Mouse (Mus musculus): Measurements from ENCODE around the gene Rars2. TPM values are rescaled to one million over a fixed set of nuclear protein-coding genes. Genes with fewer than 3 reads are reported as not detected.

Gene Rars2
- polyA plus RNA-seq, 1 experiment, result not detected

DNA sequence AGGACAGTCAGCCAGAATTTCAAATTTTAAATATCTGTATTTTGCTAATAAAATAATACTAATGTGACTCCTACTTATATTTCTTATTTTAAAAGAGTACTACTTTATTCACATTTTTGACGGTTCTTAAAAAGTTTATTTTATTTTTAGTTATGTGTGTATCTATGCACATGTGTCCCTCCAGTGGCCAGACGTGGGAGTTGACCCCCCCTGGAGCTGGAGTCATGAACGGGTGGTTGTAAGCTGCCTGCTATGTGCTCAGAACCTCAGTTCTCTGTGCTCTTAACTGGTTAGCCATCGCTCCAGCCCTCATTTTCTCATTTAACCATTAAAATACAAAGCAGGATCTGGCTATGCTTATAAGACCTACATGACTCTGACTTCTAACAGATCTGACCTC lies 88.3 kb downstream of the Rars2 start:
- TF ChIP-seq CTCF (IDR thresholded peaks at IDR 0.05; ENCODE audit: insufficient read depth, low read depth, low read length) (no peak), POLR2A (IDR thresholded peaks at IDR 0.05; ENCODE audit: insufficient read depth, low read depth, low read length) (no peak)
- WGBS, result 69% methylated on average over 4 of the region's 4 CpGs

DNA sequence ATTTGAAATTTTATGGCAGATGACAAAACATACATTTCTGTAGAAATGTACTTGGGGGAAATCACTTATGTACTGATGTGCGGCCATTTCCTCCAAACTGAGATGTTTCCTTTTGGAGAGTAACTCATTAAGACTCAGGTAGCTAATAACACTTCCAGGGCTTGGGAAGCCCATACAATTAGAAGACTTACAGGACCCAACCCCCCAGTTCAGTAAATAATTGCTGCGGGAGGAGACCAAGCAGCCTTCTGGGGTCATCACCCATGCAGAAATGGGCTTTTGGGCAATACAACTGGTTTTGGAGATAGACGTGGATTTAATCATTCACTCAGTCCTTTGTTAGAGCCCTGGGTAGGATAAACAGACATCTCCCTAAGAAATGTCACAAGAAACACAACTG lies 92.5 kb downstream of the Rars2 start:
- Histone ChIP-seq H3K27ac (ENCODE audit: insufficient read depth, low read depth, low read length) (no peak overlapping the region), H3K4me1 (ENCODE audit: control insufficient read depth, insufficient read depth, low read length) (no peaks in the 10 kb centered on the region), H3K4me3 (ENCODE audit: insufficient read depth, low read depth, low read length) (no peak overlapping the region)
- no peak for TF ChIP-seq POLR2A (IDR thresholded peaks at IDR 0.05; ENCODE audit: insufficient read depth, low read depth, low read length)
- WGBS, result 83% methylated on average over 3 of the region's 3 CpGs

More for the DNA sequence above, 88.3 kb downstream of the Rars2 start:
- Histone ChIP-seq H3K27ac (ENCODE audit: insufficient read depth, low read depth, low read length) (no peak overlapping the region), H3K4me3 (ENCODE audit: insufficient read depth, low read depth, low read length) (no peak overlapping the region), H3K4me1 (ENCODE audit: control insufficient read depth, insufficient read depth, low read length) (no peaks in the 10 kb centered on the region)

DNA sequence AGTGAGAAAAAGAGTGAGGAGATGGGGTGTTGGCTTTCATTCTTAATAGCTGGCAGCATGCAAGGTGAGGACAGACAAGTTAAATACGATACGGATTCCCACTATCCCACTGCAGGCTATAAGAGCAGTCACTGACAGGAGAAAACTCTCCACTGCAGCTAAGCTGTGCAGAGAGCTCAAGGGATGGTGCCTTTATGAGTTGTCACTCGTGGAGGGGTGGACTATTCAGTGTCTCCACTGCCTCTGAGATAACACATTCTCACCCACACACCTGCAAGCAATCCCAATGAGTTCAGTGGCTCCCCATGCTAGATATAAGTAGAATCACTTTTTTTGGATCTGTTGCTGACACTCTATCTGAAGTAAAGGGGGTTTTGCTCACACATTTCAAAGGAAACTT lies 93.4 kb downstream of the Rars2 start:
- no peaks in the 10 kb centered on the region for H3K4me1 ChIP-seq (ENCODE audit: control insufficient read depth, insufficient read depth, low read length)
- H3K4me3 ChIP-seq (ENCODE audit: insufficient read depth, low read depth, low read length), result no peak overlapping the region
- H3K27ac ChIP-seq (ENCODE audit: insufficient read depth, low read depth, low read length), result no peak overlapping the region
- 76% methylated on average over 3 of the region's 3 CpGs for WGBS
- TF ChIP-seq POLR2A (IDR thresholded peaks at IDR 0.05; ENCODE audit: insufficient read depth, low read depth, low read length), result no peak

Other genes starting within 250 kb of the Rars2 start
- gene Akirin2, start 64.0 kb upstream of the Rars2 start, polyA plus RNA-seq (2012; ENCODE audit: insufficient read depth, insufficient read length, low replicate concordance, missing spikeins), result 334 TPM in 1 of 2 replicates, not detected in the other
- gene Orc3, start within 50 bp of the Rars2 start, polyA plus RNA-seq (2012; ENCODE audit: insufficient read depth, insufficient read length, low replicate concordance, missing spikeins), result 439 TPM in 1 of 2 replicates, not detected in the other
- gene Slc35a1, start 72.5 kb downstream of the Rars2 start, polyA plus RNA-seq (2012; ENCODE audit: insufficient read depth, insufficient read length, low replicate concordance, missing spikeins), result not detected in 2 replicates
- not detected in 2 replicates for gene Cfap206, start 115.2 kb downstream of the Rars2 start, polyA plus RNA-seq (2012; ENCODE audit: insufficient read depth, insufficient read length, low replicate concordance, missing spikeins)
- gene Gm136, start 141.3 kb downstream of the Rars2 start, polyA plus RNA-seq (2012; ENCODE audit: insufficient read depth, insufficient read length, low replicate concordance, missing spikeins), result not detected in 2 replicates
- not detected in 2 replicates for gene Smim8, start 163.5 kb downstream of the Rars2 start, polyA plus RNA-seq (2012; ENCODE audit: insufficient read depth, insufficient read length, low replicate concordance, missing spikeins)

All from olfactory bulb, adult 2 months (tissue).